Mouse (Mus musculus) activated CD4-positive, CD25-positive, alpha-beta regulatory T cell, adult 4 months (primary cell): Measurements from ENCODE around the gene Pilra. TPM values are rescaled to one million over a fixed set of nuclear protein-coding genes. Genes with fewer than 3 reads are reported as not detected.

Experiments used
- ATAC-seq: one replicate; pipeline ENCODE4 v1.8.0; 2017
- polyA plus RNA-seq, 2 experiments: library from polyadenylated mRNA; unstranded; fragments of 100-300 nt; shearing (Covaris generic); gene quantifications; one replicate each; pipeline ENCODE4 v1.2.1; 2017

Gene Pilra
- polyA plus RNA-seq, 2 experiments from 2014 or later: not detected

GRCm38 (mm10) chr5:137778635-137779034 lies 57.4 kb downstream of the Pilra start, which contains the start of gene Ppp1r35:
Gene Ppp1r35 (plus strand): TSS chr5:137778849.
- ATAC-seq: peak; percentile 95

GRCm38 (mm10) chr5:137777267-137777845 lies 58.7 kb downstream of the Pilra start:
- no peak for ATAC-seq

- no peak for ATAC-seq
Measured at GRCm38 (mm10) chr5:137776408-137776918, 59.6 kb downstream of the Pilra start.

- ATAC-seq: no peak
Measured at GRCm38 (mm10) chr5:137775587-137776290, 60.3 kb downstream of the Pilra start.

GRCm38 (mm10) chr5:137772755-137773154 lies 63.3 kb downstream of the Pilra start:
- ATAC-seq: no peak

Other genes with a start within 250 kb of the Pilra start
- 10 to 100 TPM; 33.2 to 38.8 TPM for gene Mospd3, start 235.2 kb downstream of the Pilra start, polyA plus RNA-seq
- gene Pcolce, start 222.5 kb downstream of the Pilra start, polyA plus RNA-seq: under 1 TPM in 1 of 2 experiments, not detected in 1; 0.53 TPM
- under 1 TPM in 1 of 2 experiments, not detected in 1; 0.33 TPM for gene Fbxo24, start 207.3 kb downstream of the Pilra start, polyA plus RNA-seq
- gene Lrch4, start 207.2 kb downstream of the Pilra start, polyA plus RNA-seq: 10 to 100 TPM; 61.6 to 68.6 TPM
- 10 to 100 TPM in 1 of 2 experiments, 1 to 10 TPM in 1; 8.1 to 10.2 TPM for gene Gm20605, start 207.1 kb downstream of the Pilra start, polyA plus RNA-seq
- gene Sap25, start 194.9 kb downstream of the Pilra start, polyA plus RNA-seq: 10 to 100 TPM; 30.0 to 32.3 TPM
- not detected for gene Irs3, start 190.6 kb downstream of the Pilra start, polyA plus RNA-seq
- gene Agfg2, start 151.6 kb downstream of the Pilra start, polyA plus RNA-seq: 10 to 100 TPM; 15.8 to 20.1 TPM
- under 1 TPM in 1 of 2 experiments, not detected in 1; 0.19 TPM for gene Nyap1, start 94.7 kb downstream of the Pilra start, polyA plus RNA-seq
- 10 to 100 TPM; 62.9 to 82.3 TPM for gene Tsc22d4, start 90.6 kb downstream of the Pilra start, polyA plus RNA-seq
- 1 to 10 TPM; 7.2 to 8.8 TPM for gene Ppp1r35, start 57.4 kb downstream of the Pilra start, polyA plus RNA-seq
- gene Mepce, start 48.6 kb downstream of the Pilra start, polyA plus RNA-seq: 10 to 100 TPM; 22.4 to 26.9 TPM
- gene Zcwpw1, start 48.5 kb downstream of the Pilra start, polyA plus RNA-seq: 10 to 100 TPM in 1 of 2 experiments, 1 to 10 TPM in 1; 5.9 to 10.9 TPM
- 1 to 10 TPM in 1 of 2 experiments, not detected in 1; 1.6 TPM for gene Pilrb1, start 21.8 kb upstream of the Pilra start, polyA plus RNA-seq
- not detected for gene Pilrb2, start 35.5 kb upstream of the Pilra start, polyA plus RNA-seq
- gene Cyp3a13, start 85.3 kb upstream of the Pilra start, polyA plus RNA-seq: not detected
- gene Gjc3, start 126.8 kb upstream of the Pilra start, polyA plus RNA-seq: not detected
- under 1 TPM in 1 of 2 experiments, not detected in 1; 0.28 TPM for gene Azgp1, start 145.2 kb upstream of the Pilra start, polyA plus RNA-seq
- not detected for gene Smok3a, start 185.0 kb upstream of the Pilra start, polyA plus RNA-seq
- gene Smok3b, start 185.1 kb upstream of the Pilra start, polyA plus RNA-seq: not detected
- not detected for gene Smok3c, start 216.9 kb upstream of the Pilra start, polyA plus RNA-seq
- gene Zkscan1, start 248.8 kb upstream of the Pilra start, polyA plus RNA-seq: 10 to 100 TPM; 10.9 to 11.8 TPM